ENCODE assay signal across 7 mouse cellular contexts in the genomic region with DNA sequence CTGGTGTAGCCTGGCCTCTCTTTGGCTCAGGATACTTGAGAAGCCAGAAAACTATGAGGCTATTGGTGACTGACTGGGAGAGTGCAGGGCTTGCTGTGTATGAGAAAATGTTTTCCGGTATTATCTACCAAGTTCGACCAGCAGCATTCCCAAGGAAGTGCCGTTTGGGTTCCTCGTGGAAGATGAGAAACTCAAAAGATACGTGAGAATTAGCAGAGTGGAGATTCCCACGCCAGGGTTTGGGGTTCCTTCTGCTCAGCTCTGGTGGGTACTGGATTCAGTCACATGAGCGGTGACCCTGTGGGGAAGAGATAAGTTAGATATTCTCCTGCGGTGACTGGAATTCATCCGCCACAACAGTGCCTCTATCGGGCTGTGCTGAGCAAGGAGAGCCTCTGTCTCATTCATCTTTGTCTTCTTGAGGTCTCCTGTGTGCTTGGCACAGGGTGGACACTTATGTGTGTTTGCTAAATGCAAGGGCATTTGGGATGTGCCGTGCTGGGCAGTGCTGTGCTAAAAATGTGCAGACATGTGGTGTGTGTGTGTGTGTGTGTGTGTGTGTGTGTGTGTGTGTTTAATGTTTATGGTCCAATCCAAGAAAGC. TPM values are rescaled to one million over a fixed set of nuclear protein-coding genes. Genes with fewer than 3 reads are reported as not detected.
DNase-seq lines count a peak whose midpoint lies in the region.

No protein-coding gene starts in this region.

- 55% methylated on average over 11 of the region's 11 CpGs for WGBS in hindbrain, embryonic 10.5 days

- H3K27ac ChIP-seq in hindbrain, embryonic 10.5 days: peak overlapping the region; percentile 98

- peak overlapping the region; percentile 89 for H3K4me3 ChIP-seq in hindbrain, embryonic 10.5 days

- H3K4me1 ChIP-seq in hindbrain, embryonic 10.5 days (replicated peaks): peaks cover 63% of the 10 kb centered on the region

- intact Hi-C loops in left cerebral cortex, postnatal 10 days (cut with DNase I): no loop called here

- no peaks in the 10 kb centered on the region for H3K9me3 ChIP-seq in hindbrain, embryonic 10.5 days

- H3K36me3 ChIP-seq in hindbrain, embryonic 10.5 days: peaks cover 33% of the 10 kb centered on the region

- peaks cover 14% of the 10 kb centered on the region; the same call in 1 of the 2 replicates for H3K27me3 ChIP-seq in hindbrain, embryonic 10.5 days (ENCODE audit: insufficient read depth, poor library complexity, severe bottlenecking)

- DNase-seq in MEL-GATA-1-ER (ENCODE audit: extremely low read depth, low read depth): peak; percentile 39
- peak; percentile 63 for DNase-seq in cerebellum, adult 9-10 months
- DNase-seq in hindbrain, embryonic 10.5 days (ENCODE audit: low spot score): peak; percentile 35
- peak; percentile 41 for DNase-seq in mesoderm, embryonic 11.5 days (ENCODE audit: low read depth, low spot score)
- no peak for DNase-seq in right cerebral cortex, adult 2 months (ENCODE audit: low spot score in 2 of 2)
- DNase-seq in thymus, postnatal 4 days: no peak
- DNase-seq in left cerebral cortex, postnatal 10 days (ENCODE audit: extremely low spot score in 1 of 2, low spot score in 2 of 2): no peak

RNA-seq across cellular contexts. Expression of gene Vash1, which starts 2.2 kb away (rescaled TPM):
- polyA plus RNA-seq in hindbrain, embryonic 10.5 days (2016; fragmentation: Nextera tagmentation; extraction: Ambion mirVana): 21.1 and 27.4 TPM in 2 replicates
- total RNA-seq in left cerebral cortex, postnatal 10 days (2021): 100 to 1,000 TPM in 1 of 2 experiments, 10 to 100 TPM in 1; 92.6 to 100 TPM

RNA-seq across cellular contexts. Expression of gene Angel1, which starts 45.6 kb away (rescaled TPM):
- 14.7 and 14.8 TPM in 2 replicates for polyA plus RNA-seq in hindbrain, embryonic 10.5 days (2016; fragmentation: Nextera tagmentation; extraction: Ambion mirVana)
- total RNA-seq in left cerebral cortex, postnatal 10 days (2021): 1 to 10 TPM; 9.0 to 9.8 TPM

RNA-seq across cellular contexts. Expression of gene Lrrc74a, which starts 53.5 kb away (rescaled TPM):
- polyA plus RNA-seq in hindbrain, embryonic 10.5 days (2016; fragmentation: Nextera tagmentation; extraction: Ambion mirVana): not detected in 2 replicates
- not detected for total RNA-seq in left cerebral cortex, postnatal 10 days (2021)

Comparison
In these comparisons a context has a peak if more than half of its experiments do, and no peak if none do; other contexts are left out.
1. DNase-seq: peak in MEL-GATA-1-ER (single experiment), cerebellum, adult 9-10 months (single experiment), hindbrain, embryonic 10.5 days (single experiment) and mesoderm, embryonic 11.5 days (single experiment); none in right cerebral cortex, adult 2 months (0 of 2), thymus, postnatal 4 days (single experiment) and left cerebral cortex, postnatal 10 days (0 of 2).